Comparison of ENCODE assay signal across 7 mouse cellular contexts in genomic region chr12:55473250-55474208, GRCm38 (mm10). TPM values are rescaled to one million over a fixed set of nuclear protein-coding genes. Genes with fewer than 3 reads are reported as not detected.
A peak's percentile ranks its signal among the peaks of the same experiment; 100 is the strongest.
DNase-seq lines count a peak whose midpoint lies in the region; ATAC-seq lines count a peak whose summit lies in the region.

No protein-coding gene starts in this region.

- no peaks in the 10 kb centered on the region for H3K27me3 ChIP-seq in heart, embryonic 13.5 days (replicated peaks)
- H3K27me3 ChIP-seq in kidney, embryonic 16.5 days (ENCODE audit: insufficient read depth, low read length), result no peaks in the 10 kb centered on the region

- H3K4me1 ChIP-seq in heart, embryonic 13.5 days, result peaks cover 17% of the 10 kb centered on the region
- peaks cover 21% of the 10 kb centered on the region for H3K4me1 ChIP-seq in kidney, embryonic 16.5 days (ENCODE audit: insufficient read depth, low read length)

- no peaks in the 10 kb centered on the region for H3K36me3 ChIP-seq in heart, embryonic 13.5 days
- H3K36me3 ChIP-seq in kidney, embryonic 16.5 days (ENCODE audit: insufficient read depth, low read length), result no peaks in the 10 kb centered on the region
- H3K36me3 ChIP-seq in macrophage (ENCODE audit: inconsistent target), result no peaks in the 10 kb centered on the region

- no peak overlapping the region for H3K9ac ChIP-seq in heart, embryonic 13.5 days
- H3K9ac ChIP-seq in kidney, embryonic 16.5 days (replicated peaks; ENCODE audit: low read length), result no peak overlapping the region; the same call in 1 of the 2 replicates

- peak overlapping the region; percentile 51 for H3K27ac ChIP-seq in heart, embryonic 13.5 days (replicated peaks)
- no peak overlapping the region for H3K27ac ChIP-seq in kidney, embryonic 16.5 days (ENCODE audit: low read length)
- peak overlapping the region; percentile 79 for H3K27ac ChIP-seq in macrophage

- DNase-seq in NIH3T3 (ENCODE audit: low read depth), result peak; percentile 81
- DNase-seq in adrenal gland, postnatal 14 days, result peak; percentile 87
- DNase-seq in right cerebral cortex, postnatal 14 days, result no peak
- DNase-seq in cerebellum, adult 8-10 months, result no peak

- H3K4me2 ChIP-seq in heart, embryonic 13.5 days, result no peak overlapping the region
- no peak overlapping the region; the same call in 1 of the 2 replicates for H3K4me2 ChIP-seq in kidney, embryonic 16.5 days (replicated peaks; ENCODE audit: low read depth, low read length)

- no peak overlapping the region for H3K4me3 ChIP-seq in heart, embryonic 13.5 days
- H3K4me3 ChIP-seq in kidney, embryonic 16.5 days (ENCODE audit: low read length), result no peak overlapping the region
- no peak overlapping the region for H3K4me3 ChIP-seq in macrophage (ENCODE audit: inconsistent target)

- no peaks in the 10 kb centered on the region for H3K79me2 ChIP-seq in macrophage (ENCODE audit: inconsistent target)

- peak; percentile 25; the same call in 1 of the 2 replicates for ATAC-seq in heart, embryonic 13.5 days (ENCODE audit: extremely low read depth, insufficient number of reproducible peaks, low FRiP score, low TSS enrichment)
- peak; percentile 55; the same call in 1 of the 2 replicates for ATAC-seq in kidney, embryonic 16.5 days (ENCODE audit: low FRiP score, low TSS enrichment)

- H3K9me3 ChIP-seq in heart, embryonic 13.5 days, result no peaks in the 10 kb centered on the region
- no peaks in the 10 kb centered on the region for H3K9me3 ChIP-seq in kidney, embryonic 16.5 days (ENCODE audit: low read length)

- WGBS in heart, embryonic 13.5 days, result 26% methylated on average over 8 of the region's 8 CpGs
- 15% methylated on average over 8 of the region's 8 CpGs for WGBS in kidney, embryonic 16.5 days
- 17% methylated on average over 8 of the region's 8 CpGs for WGBS in macrophage (ENCODE audit: missing documents)

RNA-seq across cellular contexts. Expression of gene Nfkbia, which starts 18.9 kb away (rescaled TPM):
- total RNA-seq in adrenal gland, postnatal 14 days (2021), result 95.5 and 107 TPM in 2 replicates
- 47.0 and 56.0 TPM in 2 replicates for polyA plus RNA-seq in heart, embryonic 13.5 days (2015; fragmentation: Nextera tagmentation; extraction: Ambion mirVana)
- polyA plus RNA-seq in kidney, embryonic 16.5 days (2015; fragmentation: Nextera tagmentation; extraction: Ambion mirVana), result 84.8 and 94.7 TPM in 2 replicates
- 1,000 to 10,000 TPM in 13 of 26 experiments, 100 to 1,000 TPM in 11, 10 to 100 TPM in 2; 42.1 to 2,520 (median 1,089) TPM for total RNA-seq in macrophage (2018; cell fraction: chromatin; rRNA removed)
- 1,000 to 10,000 TPM in 14 of 26 experiments, 100 to 1,000 TPM in 10, 10 to 100 TPM in 2; 49.8 to 3,343 (median 1,043) TPM for total RNA-seq in macrophage (2018; cell fraction: cytosol; rRNA removed)
- total RNA-seq in macrophage (2018; cell fraction: nucleus; rRNA removed), result 1,000 to 10,000 TPM in 19 of 26 experiments, 100 to 1,000 TPM in 6, 10 to 100 TPM in 1; 39.2 to 3,429 (median 1,688) TPM
- 33.4 to 92.7 TPM (median 64.6 TPM) in 3 replicates for polyA plus RNA-seq in macrophage (2018)

Comparison
In these comparisons a context has a peak if more than half of its experiments do, and no peak if none do; other contexts are left out.
1. DNase-seq: peak in NIH3T3 (single experiment) and adrenal gland, postnatal 14 days (single experiment); none in right cerebral cortex, postnatal 14 days (single experiment) and cerebellum, adult 8-10 months (single experiment).